Mouse (Mus musculus) right cerebral cortex, adult 18-20 months (tissue): ENCODE results near the gene Cds1.
A peak's percentile ranks its signal among the peaks of the same experiment; 100 is the strongest.

ENCODE experiments used
- DNase-seq: peaks from one replicate; pipeline ENCODE4 v3.0.0; 2022; ENCODE audit warnings: mixed read lengths

Gene Cds1

DNA sequence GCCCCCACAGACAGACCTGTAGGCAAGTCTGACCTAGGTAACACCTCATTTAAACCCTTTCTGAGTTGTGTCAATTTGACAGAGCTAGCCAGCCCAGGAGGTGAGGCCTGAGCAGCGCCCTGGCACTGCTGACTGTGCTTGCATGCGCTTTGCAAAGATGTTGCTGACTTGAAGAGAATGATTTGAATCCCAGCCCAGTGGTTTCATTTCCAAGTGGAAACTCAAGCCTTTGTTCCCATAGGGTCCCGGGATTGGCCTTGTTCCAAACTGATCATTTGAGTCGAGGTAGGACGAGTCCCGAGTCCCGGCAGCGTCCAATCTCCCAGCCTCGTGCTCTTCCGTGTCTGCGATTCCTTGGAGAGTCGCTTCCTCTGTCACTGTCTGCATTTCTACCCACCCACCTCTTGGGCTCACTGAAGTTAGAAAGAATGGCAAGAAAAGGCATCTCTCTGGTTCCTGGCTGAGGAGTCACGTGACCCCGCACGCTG lies 14.5 kb downstream of the Cds1 start:
- DNase-seq, result no peak

DNA sequence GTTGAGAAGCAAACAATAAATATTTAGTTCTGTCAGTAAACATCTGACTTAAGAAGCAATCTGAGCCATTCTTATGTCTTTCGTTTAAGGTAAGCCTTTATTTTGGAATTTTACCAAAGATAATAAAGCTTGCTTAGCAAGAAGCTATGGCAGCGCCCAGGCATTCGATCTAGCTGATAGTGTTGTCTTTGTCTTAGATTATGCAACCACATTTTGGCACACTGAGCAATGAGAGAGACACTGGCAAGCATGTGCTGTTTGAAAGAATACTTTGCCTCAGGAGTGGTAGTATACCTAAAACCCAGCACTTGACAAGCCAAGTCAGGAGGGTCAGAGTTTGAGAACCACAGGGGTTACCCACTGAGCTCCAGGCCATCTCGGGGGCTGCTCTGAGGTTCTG lies 16.0 kb downstream of the Cds1 start:
- peak; percentile 34 for DNase-seq

GRCm38 (mm10) chr5:101784328-101784727 lies 19.4 kb downstream of the Cds1 start:
- no peak for DNase-seq

GRCm38 (mm10) chr5:101784787-101785186 lies 19.9 kb downstream of the Cds1 start:
- DNase-seq, result no peak

DNA sequence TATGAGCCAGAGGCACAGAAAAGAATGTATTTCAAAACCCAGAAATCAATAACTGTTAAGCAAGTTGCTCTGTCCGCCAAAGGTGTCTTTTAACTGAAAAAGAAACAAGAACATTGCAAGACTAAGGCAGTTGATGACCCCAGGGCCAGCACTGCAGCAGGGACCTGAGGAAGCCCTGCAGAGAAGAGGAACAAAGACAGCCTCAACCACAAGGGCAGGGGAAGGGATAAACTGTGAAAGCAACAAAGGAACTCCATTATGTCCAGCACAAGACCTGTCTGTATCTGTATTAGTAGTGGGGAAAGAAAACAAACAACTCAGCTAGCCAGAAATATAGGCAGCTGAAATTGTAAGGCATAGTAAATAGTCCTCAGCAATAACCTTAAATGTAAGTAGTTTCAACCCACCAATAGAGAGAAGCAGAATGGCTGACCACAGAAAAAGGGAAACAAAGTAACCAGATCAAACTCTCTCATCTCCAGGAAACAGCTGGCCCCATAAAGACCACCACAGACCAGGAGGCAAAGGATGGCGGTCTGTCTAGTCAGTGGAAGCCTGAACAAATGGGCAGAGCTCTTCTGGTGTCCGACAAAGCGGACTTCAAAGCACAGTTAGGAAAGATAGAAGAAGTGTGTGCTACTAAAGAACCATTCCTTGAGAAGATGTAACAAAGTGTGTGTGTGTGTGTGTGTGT lies 21.1 kb downstream of the Cds1 start:
- DNase-seq, result no peak

GRCm38 (mm10) chr5:101789770-101790169 lies 24.8 kb downstream of the Cds1 start:
- DNase-seq, result no peak

DNA sequence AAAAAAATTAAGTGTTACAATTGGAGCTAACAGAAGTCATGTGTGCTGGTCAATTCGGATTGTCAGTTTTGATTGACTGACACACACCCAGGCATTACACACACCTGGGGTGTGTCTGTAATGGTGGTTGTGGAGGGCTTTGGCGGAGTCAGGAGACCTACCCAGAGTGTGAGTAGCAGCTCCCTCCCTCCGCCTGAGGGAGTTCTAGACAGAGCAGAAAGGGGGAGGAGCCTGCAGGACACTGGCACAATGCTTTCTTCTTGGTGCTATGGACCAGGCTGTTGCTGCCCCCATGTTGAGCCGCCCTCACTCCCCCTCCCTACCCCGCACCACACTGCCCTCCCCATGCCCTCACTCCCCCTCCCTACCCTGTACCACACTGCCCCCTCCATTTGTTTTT lies 25.6 kb downstream of the Cds1 start:
- DNase-seq, result no peak

- no peak for DNase-seq
These were observed 27.7 kb downstream of the Cds1 start for GRCm38 (mm10) chr5:101792665-101793064.

DNA sequence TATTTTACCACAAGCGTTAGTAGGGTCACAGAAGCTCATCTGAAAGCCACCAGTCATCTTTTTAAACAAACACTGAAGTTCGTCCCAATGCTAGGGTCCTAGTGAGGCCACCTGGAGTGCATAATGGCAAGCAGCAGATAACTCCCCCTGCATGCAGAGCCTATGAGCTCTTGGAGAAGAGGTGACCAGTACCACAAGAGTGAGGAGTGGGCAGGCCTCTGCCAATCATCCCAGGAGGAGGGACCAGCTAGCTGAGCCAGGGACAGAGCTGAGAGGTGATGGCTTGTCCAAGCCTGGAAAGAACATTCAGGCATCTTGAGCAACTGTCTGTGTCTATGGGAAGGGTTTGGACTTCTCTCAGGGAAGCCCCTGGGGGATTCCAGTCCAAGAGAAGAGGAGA lies 37.0 kb downstream of the Cds1 start:
- no peak for DNase-seq

GRCm38 (mm10) chr5:101802358-101803022 lies 37.6 kb downstream of the Cds1 start:
- no peak for DNase-seq

DNA sequence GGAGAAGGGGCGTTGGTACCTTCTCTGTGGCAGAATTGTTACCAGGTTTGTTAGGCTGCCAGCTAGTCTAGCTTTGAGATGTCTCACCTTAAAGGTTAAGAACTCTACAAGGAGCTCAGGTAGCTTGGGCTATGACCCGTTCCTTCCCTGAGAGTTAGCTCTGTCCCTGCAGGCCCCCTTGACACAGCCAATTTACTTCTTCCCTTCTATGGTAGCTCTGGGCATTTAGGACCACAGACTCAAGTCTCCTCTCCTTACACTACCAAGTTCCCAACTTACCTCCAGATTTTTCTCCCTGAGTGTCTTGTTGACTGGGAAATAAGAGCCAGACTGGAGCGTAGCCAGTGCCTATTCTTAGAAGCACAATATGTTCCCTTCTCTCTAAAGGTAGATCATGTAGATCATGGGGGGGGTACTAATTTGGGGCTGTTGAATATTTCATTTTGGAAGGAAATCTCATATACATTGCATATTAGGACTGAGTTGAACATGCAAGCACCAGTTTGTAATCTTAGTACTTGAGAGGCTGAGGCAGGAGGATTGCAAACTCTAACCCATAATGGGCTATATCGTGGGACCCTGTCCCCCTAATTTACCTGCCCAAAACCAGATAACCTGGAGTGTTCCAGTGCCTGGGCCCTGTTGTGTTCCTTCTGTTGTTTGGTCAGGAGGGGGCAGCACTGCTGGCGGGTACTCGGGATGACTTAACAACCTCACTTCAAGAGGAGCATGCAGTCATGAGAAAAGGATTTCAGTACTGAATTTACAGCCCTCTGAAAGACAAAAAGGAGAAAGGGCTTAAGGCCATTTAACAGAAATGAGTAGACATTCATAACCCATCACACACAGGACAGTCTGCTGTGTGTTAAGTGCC lies 46.6 kb downstream of the Cds1 start:
- peak; percentile 52 for DNase-seq

DNA sequence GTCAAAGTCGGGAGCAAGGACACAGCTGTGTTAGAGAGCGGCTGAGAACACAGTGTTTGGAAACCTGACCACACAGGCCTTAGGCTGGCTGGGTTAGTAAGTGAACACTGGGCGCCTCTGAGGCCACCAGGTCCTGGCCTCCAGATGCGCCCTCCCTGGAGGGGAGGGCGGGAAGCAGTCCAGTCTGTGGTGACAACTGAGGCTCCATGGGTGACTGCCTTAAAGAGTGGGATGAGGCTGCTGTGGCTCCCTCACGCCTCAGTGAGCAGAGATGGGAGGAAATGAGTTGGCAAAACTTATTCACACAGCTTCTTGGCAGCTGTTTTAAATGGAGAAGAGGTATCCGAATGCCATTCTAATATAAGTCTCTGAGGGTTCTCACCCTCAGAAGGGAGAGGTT lies 51.9 kb downstream of the Cds1 start:
- DNase-seq, result no peak

DNA sequence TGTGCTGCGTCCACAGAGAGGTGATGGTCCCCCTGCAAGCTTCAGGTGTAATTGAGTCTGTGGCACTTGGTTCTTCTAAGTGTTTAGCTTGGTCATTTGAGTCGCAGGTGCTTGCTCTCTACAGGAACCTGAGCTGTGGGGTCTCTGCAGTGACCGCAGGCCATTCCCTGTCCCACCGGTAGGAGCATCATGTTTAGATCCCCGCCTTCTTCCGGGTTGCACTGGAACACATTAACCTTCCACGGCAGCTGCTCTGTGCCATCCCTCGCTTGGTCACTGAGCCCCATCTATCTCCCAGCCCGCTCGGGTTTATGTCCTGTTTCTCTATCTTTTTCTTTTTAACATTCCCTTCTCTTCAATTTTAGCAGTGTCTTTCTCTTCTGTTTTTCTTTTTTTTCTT lies 54.3 kb downstream of the Cds1 start:
- DNase-seq, result no peak

- DNase-seq, result no peak
These were observed 54.9 kb downstream of the Cds1 start for GRCm38 (mm10) chr5:101819844-101820243.

DNA sequence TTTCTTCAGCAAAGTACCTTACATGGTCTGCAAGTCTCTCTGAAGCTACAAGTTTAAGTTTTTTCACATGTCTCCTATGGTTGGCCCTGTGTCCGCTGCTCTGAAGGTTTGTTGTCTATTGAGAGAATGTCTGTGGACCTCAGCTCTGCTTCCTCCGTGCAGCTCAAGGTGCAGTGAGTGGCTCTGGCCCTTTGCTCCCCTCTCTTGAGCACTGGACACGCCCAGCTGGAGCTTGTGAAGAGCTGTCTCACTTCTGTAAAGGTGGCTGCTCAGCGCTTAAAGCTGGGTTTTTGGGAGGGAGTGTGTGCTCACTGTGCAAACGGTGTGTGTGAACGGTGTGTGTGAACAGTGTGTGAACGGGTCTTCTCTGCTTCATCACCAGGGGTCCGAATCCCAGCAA lies 56.1 kb downstream of the Cds1 start:
- no peak for DNase-seq

DNA sequence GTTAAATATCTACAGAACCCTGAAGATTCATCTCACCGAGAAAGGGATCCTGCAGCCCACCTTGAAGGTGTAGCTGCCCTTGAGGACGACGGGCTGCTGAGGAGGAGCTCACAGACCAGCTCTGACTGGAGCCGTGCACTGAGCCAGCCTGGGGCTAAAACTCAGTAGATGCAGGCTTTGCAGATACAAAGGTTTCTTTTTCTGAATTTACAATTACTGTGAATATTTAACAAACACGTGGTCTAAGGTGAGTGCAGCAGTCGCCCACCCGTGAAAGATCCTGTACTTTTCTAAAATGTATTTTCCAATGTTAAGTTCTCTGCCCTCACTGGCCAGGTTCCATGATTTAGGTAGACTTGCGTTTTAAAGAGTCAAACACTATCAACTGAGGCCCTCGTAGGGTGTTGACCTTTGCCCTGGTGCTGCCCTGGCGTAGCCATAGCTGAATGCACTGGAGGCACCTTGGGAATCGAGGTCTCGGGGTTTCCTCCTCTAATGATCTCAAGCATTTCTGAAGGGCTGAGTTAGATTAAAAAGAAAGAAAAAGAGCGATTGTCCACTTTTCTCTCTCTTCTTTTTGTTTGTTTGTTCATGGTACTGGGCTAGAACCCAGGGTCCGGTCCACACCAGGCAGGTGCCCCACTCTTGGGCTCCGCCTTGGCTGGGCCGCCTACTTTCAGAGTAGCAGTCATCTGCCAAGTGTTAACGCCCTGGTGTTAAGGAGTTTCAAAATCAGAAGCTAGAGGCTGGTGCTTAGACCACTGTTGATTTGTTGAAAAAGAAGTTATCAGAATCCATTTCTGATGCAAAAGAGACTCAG lies 56.8 kb downstream of the Cds1 start:
- no peak for DNase-seq

DNA sequence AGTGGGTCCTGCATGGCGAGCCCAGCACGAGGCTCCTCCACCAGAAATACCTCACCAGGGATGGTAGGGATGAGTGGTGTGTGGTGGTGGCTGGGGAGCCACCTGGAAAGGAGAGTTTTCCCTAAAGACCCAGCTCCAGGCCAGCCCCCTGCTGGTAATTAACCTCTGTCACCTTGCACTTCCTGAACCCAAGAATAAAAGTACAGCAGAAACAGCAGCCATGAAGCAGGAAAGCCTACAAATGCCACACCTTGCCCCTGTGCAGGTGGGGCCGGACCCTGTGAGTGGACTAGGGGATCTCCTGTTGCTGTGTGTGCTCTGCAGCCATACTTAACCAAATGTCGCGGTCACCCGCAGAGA lies 57.4 kb downstream of the Cds1 start:
- no peak for DNase-seq

DNA sequence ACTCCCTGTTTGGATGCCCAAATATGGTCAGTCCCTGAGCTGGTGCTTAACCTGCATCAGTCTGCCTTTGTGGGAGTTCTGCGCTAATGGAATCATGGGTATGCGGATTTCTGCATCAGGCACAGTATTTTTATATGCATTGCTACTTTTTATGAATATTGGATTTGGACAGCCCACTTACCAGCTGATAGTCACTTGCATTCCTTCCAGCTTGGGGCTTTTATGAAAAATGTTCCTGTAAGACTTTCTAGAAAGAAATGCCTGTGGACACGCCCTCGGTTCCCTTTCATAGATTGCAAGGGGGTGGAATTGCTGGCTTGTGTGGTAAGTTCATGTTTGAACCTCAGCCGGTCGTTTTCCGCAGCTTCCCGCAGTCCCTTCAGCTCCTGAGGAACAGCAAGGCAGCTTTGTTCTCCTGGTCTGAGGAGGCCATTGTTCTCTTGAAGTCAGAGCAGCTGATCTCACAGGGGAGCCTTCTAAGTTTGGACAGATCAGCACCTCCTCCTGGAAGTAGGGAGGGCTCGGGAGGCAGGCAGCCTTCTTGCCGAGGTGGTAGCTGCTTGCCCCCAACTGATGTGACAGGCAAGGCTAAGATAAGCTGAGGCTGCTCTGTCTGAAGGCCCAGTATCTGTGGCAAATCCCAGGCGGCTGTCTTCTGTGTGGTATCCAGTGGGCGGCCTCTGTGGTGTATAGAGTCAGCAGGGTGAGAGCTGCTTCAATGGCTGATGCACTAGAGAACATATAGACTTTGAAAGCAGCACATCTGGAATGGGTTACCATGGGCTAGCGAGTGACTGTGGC lies 60.4 kb downstream of the Cds1 start:
- no peak for DNase-seq

DNA sequence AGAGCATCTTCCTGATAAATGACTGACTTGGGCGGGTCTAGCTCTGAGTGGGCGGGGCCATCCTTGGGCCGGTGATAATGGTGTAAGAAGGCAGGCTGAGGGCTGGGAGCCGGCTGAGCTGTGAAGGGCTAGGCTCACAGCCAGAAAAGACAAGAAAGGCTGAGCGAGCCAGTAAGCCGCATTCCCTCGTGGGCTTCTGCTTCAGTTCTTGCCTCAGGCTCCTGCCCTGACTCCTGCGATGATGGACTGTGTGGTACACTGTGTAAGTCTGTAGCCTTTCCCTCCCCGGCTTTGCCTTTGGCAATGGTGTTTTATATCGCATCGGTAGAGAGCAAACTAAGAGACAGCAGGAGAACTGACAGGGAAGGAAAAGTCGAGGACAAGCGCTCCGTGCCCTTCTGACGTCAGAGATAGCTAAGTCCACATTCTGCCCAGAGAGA lies 61.6 kb downstream of the Cds1 start:
- no peak for DNase-seq

- DNase-seq, result no peak
These were observed 62.5 kb downstream of the Cds1 start for GRCm38 (mm10) chr5:101827477-101827876.

- no peak for DNase-seq
These were observed 64.0 kb downstream of the Cds1 start for GRCm38 (mm10) chr5:101828932-101829331.

- DNase-seq, result no peak
These were observed 65.2 kb downstream of the Cds1 start for GRCm38 (mm10) chr5:101830180-101830579.
